Mouse (Mus musculus) mesoderm, embryonic 11.5 days (tissue): Measurements from ENCODE around the gene Entpd1.

Experiments used
- DNase-seq: peaks from one replicate; pipeline ENCODE4 v3.0.0-alpha.2; 2012; ENCODE audit warnings: low read depth, low spot score

Entpd1 gene

GRCm38 (mm10) chr19:40665778-40666177 lies 53.6 kb downstream of the Entpd1 start:
- no peak for DNase-seq

- DNase-seq, result no peak
Measured at GRCm38 (mm10) chr19:40667111-40667510, 54.9 kb downstream of the Entpd1 start.

GRCm38 (mm10) chr19:40675329-40675728 lies 63.2 kb downstream of the Entpd1 start:
- DNase-seq, result no peak

- no peak for DNase-seq
Measured at GRCm38 (mm10) chr19:40678087-40678486, 65.9 kb downstream of the Entpd1 start.

- no peak for DNase-seq
Measured at GRCm38 (mm10) chr19:40678532-40679307, 66.6 kb downstream of the Entpd1 start.

- no peak for DNase-seq
Measured at GRCm38 (mm10) chr19:40679632-40680031, 67.5 kb downstream of the Entpd1 start.

- no peak for DNase-seq
Measured at GRCm38 (mm10) chr19:40684124-40684523, 72.0 kb downstream of the Entpd1 start.

GRCm38 (mm10) chr19:40684566-40684965 lies 72.4 kb downstream of the Entpd1 start:
- DNase-seq, result no peak

- DNase-seq, result no peak
Measured at GRCm38 (mm10) chr19:40687291-40687927, 75.2 kb downstream of the Entpd1 start.

GRCm38 (mm10) chr19:40693201-40693600 lies 81.0 kb downstream of the Entpd1 start:
- no peak for DNase-seq

GRCm38 (mm10) chr19:40696116-40696515 lies 84.0 kb downstream of the Entpd1 start:
- no peak for DNase-seq

- DNase-seq, result no peak
Measured at GRCm38 (mm10) chr19:40698103-40698853, 86.1 kb downstream of the Entpd1 start.

GRCm38 (mm10) chr19:40699816-40700215 lies 87.7 kb downstream of the Entpd1 start:
- DNase-seq, result no peak

GRCm38 (mm10) chr19:40702406-40702805 lies 90.2 kb downstream of the Entpd1 start:
- DNase-seq, result no peak

GRCm38 (mm10) chr19:40712889-40713628 lies 100.9 kb downstream of the Entpd1 start:
- DNase-seq, result no peak

- no peak for DNase-seq
Measured at GRCm38 (mm10) chr19:40714700-40715099, 102.5 kb downstream of the Entpd1 start.

GRCm38 (mm10) chr19:40716981-40717380 lies 104.8 kb downstream of the Entpd1 start:
- no peak for DNase-seq

GRCm38 (mm10) chr19:40719439-40720105 lies 107.4 kb downstream of the Entpd1 start:
- DNase-seq, result no peak

GRCm38 (mm10) chr19:40720381-40720780 lies 108.2 kb downstream of the Entpd1 start:
- no peak for DNase-seq

- DNase-seq, result peak; percentile 68
Measured at GRCm38 (mm10) chr19:40722137-40723038, 110.2 kb downstream of the Entpd1 start.
